Mouse (Mus musculus): ENCODE measurements around the gene Ncapd3.

Ncapd3 gene

DNA sequence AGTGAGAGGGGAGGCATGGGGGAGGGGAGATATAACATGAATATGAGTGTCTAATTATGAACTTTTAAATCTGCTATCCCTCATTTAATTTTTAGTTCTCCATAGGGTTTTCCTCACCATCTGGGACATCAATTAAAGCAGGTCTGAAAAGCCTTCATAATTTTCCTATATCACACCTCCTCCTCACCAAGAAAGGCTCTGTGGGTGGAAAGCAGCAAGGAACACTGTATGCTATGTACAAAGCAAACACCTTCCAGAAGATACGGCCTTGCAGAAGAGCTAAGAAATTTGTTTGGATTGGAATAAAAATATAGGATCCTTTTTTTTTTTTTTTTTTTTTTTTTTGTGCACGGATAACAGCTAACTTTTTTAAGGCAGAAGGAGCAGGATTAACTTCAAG lies 94.0 kb downstream of the Ncapd3 start:
- DNase-seq (ENCODE audit: low spot score): no peak

DNA sequence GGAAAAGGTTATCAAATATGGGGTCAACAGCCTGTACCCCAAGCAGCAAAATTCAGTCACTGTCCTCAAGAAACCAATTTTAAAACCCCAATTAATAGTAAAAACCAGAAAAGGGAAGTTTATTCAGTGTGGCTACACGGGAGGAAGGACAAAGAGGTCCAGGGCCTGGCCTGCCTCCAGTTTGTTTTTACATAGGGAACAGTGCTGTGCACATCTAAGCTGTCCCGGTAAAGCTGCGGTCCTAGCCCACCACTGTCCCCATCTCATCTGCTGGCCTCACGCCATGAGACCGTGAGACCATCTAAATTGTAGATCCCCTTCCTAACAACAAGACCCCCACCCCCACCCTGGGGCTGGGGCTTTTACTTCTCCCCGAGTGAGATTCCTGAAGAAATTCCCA lies 95.5 kb downstream of the Ncapd3 start:
- DNase-seq (ENCODE audit: low spot score): no peak

DNA sequence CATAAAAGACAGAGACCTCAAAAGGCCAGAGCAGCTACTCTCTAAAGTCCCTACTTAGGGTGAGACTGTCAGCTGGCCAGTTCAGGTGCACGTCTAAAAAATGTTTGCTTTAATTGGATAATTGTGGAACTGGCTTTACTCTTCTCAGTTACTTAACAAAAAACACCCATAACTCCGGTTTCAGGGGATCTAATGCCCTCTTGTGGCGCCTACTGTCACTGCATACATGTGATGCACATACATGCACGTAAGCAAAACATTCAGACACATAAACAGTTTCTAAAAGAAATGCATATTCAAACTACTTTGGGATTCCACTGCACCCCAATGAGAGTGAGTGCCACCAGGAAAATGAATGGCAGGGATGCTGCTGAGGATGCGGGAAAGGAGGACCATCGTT lies 96.6 kb downstream of the Ncapd3 start:
- DNase-seq (ENCODE audit: low spot score): no peak

DNA sequence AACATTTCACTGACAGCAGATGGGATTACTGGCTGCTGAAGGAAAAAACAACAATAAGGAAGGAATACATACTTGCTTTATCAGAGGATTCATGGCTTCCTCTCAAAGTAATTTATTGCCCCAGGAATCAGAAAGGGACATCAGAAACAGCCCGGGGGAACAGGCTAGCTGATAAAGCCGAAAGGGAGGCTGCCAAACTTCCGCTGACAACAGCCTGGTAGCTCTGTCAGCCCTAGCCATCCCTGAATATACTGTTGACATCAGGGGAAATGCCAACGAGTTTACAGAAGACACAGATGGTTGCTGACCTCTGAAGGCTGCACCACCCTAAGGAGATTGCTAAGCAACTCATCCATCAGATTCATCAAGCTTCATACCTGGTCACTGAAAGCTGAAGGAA lies 98.7 kb downstream of the Ncapd3 start:
- no peak for DNase-seq (ENCODE audit: low spot score)

GRCm38 (mm10) chr9:27134410-27134809 lies 104.4 kb downstream of the Ncapd3 start:
- no peak for DNase-seq (ENCODE audit: low spot score)

GRCm38 (mm10) chr9:27135372-27135771 lies 105.4 kb downstream of the Ncapd3 start:
- DNase-seq (ENCODE audit: low spot score): no peak

- no peak for DNase-seq (ENCODE audit: low spot score)
Measured at GRCm38 (mm10) chr9:27136651-27137050, 106.7 kb downstream of the Ncapd3 start.

GRCm38 (mm10) chr9:27140432-27141065 lies 110.6 kb downstream of the Ncapd3 start:
- DNase-seq (ENCODE audit: low spot score): no peak

DNA sequence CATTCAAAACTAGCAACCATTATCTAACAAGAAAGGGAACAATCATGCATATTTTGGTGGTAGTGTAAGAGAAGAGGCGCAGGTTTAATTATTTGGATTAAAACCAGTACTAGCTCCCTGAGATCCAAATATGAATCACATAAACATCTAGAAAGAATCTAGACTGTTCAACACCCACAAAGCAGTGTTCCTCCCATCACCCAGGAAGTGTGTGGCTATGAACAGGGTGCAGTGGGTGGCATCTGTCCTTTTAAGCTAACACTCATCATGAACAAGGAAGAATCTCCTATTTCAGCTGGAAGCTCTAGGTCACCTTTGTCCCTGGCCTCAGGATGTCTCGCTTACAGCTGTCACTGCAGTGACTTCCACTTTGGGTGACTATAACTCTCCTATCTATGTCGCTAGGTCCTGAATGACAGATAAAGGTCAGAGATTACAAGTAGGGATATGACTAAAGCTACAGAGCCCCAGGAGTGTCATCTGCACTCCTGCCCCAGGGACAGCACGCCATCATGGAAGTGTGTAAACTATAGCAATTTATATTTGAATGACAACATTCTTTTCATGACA lies 114.4 kb downstream of the Ncapd3 start:
- no peak for DNase-seq (ENCODE audit: low spot score)
